Mouse (Mus musculus) spleen, embryonic (tissue): ENCODE results near the gene Olfr1360.

Experiments used
- CTCF ChIA-PET: fragments of 350-600 bp; sonication (Branson Sonifier 250); formaldehyde crosslinking; loops from one replicate; lab custom pipeline; 2022; lab: Charles Lee

The Olfr1360 gene

GRCm38 (mm10) chr13:21663286-21663685 lies 13.9 kb downstream of the Olfr1360 start, which contains the start of gene Olfr1361:
Gene Olfr1361 (minus strand): TSS chr13:21663386.
- CTCF ChIA-PET: no interaction called here

- CTCF ChIA-PET: no interaction called here
Measured at GRCm38 (mm10) chr13:21642418-21642817, 34.8 kb downstream of the Olfr1360 start, which contains the start of gene Olfr11. Gene Olfr11 (minus strand): TSS chr13:21642518.
